15 mouse cellular contexts compared by ENCODE assay signal in genomic region chr11:51494178-51494577, GRCm38 (mm10).
A peak's percentile ranks its signal among the peaks of the same experiment; 100 is the strongest.
DNase-seq lines count a peak whose midpoint lies in the region; ATAC-seq and TF ChIP-seq lines count a peak whose summit lies in the region.
"Had no signal": no experiment of that assay in that cellular context is flagged by ENCODE, and none has a peak within 500 bp of the region (broad histone marks: within the 10 kb centered on the region; RNA-seq: fewer than 3 reads in every experiment).

No protein-coding gene starts in this region.

- H3K27ac ChIP-seq in layer of hippocampus, adult 2 months: peak overlapping the region; percentile 52; the same call in 1 of the 2 replicates
- H3K27ac ChIP-seq in liver, embryonic 15.5 days (replicated peaks): no peak overlapping the region
- H3K27ac ChIP-seq: embryonic facial prominence, embryonic 15.5 days; heart, embryonic 10.5 days; kidney, embryonic 15.5 days had no signal

- ATAC-seq in liver, embryonic 15.5 days (ENCODE audit: insufficient read depth): 0 out of 2 replicates have a peak, but pooled peaks have one; percentile 25
- ATAC-seq in cerebellum, adult (ENCODE audit: insufficient number of reproducible peaks, low FRiP score, low TSS enrichment): no peak
- ATAC-seq: inflammation-experienced regulatory T-cells, adult 6 months had no signal

- H3K36me3 ChIP-seq in liver, embryonic 15.5 days (replicated peaks): no peaks in the 10 kb centered on the region
- H3K36me3 ChIP-seq: embryonic facial prominence, embryonic 15.5 days; kidney, embryonic 15.5 days had no signal

- WGBS in liver, embryonic 15.5 days (ENCODE audit: insufficient replicate concordance): 42% methylated on average over 5 of the region's 5 CpGs

- DNase-seq in adrenal gland, adult (ENCODE audit: inconsistent age in 2 of 2, low spot score in 1 of 2): peak; percentile 39 to 77
- no peak for DNase-seq in adrenal gland, postnatal 4 days (ENCODE audit: low spot score in 2 of 2)
- DNase-seq in layer of hippocampus, adult 2 months (ENCODE audit: low spot score in 2 of 2): no peak
- DNase-seq in layer of hippocampus, adult 9-11 months: no peak
- peak; percentile 32 for DNase-seq in adrenal gland, adult 8-10 months
- DNase-seq in layer of hippocampus, adult 11-12 months (ENCODE audit: low spot score): no peak
- DNase-seq: cerebellum, adult 8-10 months; heart, postnatal 36 days had no signal

- H3K4me3 ChIP-seq in layer of hippocampus, adult 2 months: no peak overlapping the region
- H3K4me3 ChIP-seq in liver, embryonic 15.5 days (replicated peaks): no peak overlapping the region
- H3K4me3 ChIP-seq: embryonic facial prominence, embryonic 15.5 days; heart, embryonic 10.5 days; kidney, embryonic 15.5 days had no signal

- peaks cover 9% of the 10 kb centered on the region; the same call in 1 of the 2 replicates for H3K4me1 ChIP-seq in liver, embryonic 15.5 days (replicated peaks)
- H3K4me1 ChIP-seq: embryonic facial prominence, embryonic 15.5 days; kidney, embryonic 15.5 days had no signal

- H3K9ac ChIP-seq in liver, embryonic 15.5 days: no peak overlapping the region
- H3K9ac ChIP-seq: embryonic facial prominence, embryonic 15.5 days; kidney, embryonic 15.5 days had no signal

- no peak for TF ChIP-seq CTCF in layer of hippocampus, adult 2 months (conservative IDR thresholded peaks at IDR 0.05)

- peak overlapping the region; percentile 20; the same call in 1 of the 2 replicates for H3K4me2 ChIP-seq in liver, embryonic 15.5 days
- H3K4me2 ChIP-seq: embryonic facial prominence, embryonic 15.5 days; kidney, embryonic 15.5 days; midbrain, embryonic 11.5 days had no signal

- no peaks in the 10 kb centered on the region for H3K9me3 ChIP-seq in liver, embryonic 15.5 days (replicated peaks)
- H3K9me3 ChIP-seq: embryonic facial prominence, embryonic 15.5 days; heart, embryonic 10.5 days; kidney, embryonic 15.5 days had no signal

- H3K27me3 ChIP-seq in liver, embryonic 15.5 days: no peaks in the 10 kb centered on the region
- H3K27me3 ChIP-seq: embryonic facial prominence, embryonic 15.5 days had no signal

Comparison
In these comparisons a context has a peak if more than half of its experiments do, and no peak if none do; other contexts are left out.
1. DNase-seq: peak in adrenal gland, adult (2 of 2) and adrenal gland, adult 8-10 months (single experiment); none in adrenal gland, postnatal 4 days (0 of 2), layer of hippocampus, adult 2 months (0 of 2), layer of hippocampus, adult 9-11 months (single experiment) and layer of hippocampus, adult 11-12 months (single experiment).